Mouse (Mus musculus): ENCODE data around the gene Pik3r6.

Pik3r6 gene

GRCm38 (mm10) chr11:68579462-68579881 lies 76.7 kb downstream of the Pik3r6 start:
- DNase-seq (ENCODE audit: extremely low spot score, low read depth, low spot score), result no peak

- DNase-seq (ENCODE audit: extremely low spot score, low read depth, low spot score), result no peak
Observed at GRCm38 (mm10) chr11:68580566-68580965, 77.7 kb downstream of the Pik3r6 start.

- no peak for DNase-seq (ENCODE audit: extremely low spot score, low read depth, low spot score)
Observed at GRCm38 (mm10) chr11:68583225-68583624, 80.4 kb downstream of the Pik3r6 start.

GRCm38 (mm10) chr11:68583906-68584480 lies 81.2 kb downstream of the Pik3r6 start:
- DNase-seq (ENCODE audit: extremely low spot score, low read depth, low spot score), result no peak

- no peak for DNase-seq (ENCODE audit: extremely low spot score, low read depth, low spot score)
Observed at GRCm38 (mm10) chr11:68585890-68586289, 83.1 kb downstream of the Pik3r6 start.

GRCm38 (mm10) chr11:68586721-68587120 lies 83.9 kb downstream of the Pik3r6 start, which contains the start of gene Ccdc42:
Gene Ccdc42, plus strand, starts transcription at chr11:68587021.
- no peak for DNase-seq (ENCODE audit: extremely low spot score, low read depth, low spot score)

- DNase-seq (ENCODE audit: extremely low spot score, low read depth, low spot score), result no peak
Observed at GRCm38 (mm10) chr11:68589055-68589809, 86.4 kb downstream of the Pik3r6 start.

GRCm38 (mm10) chr11:68591708-68592107 lies 88.9 kb downstream of the Pik3r6 start:
- no peak for DNase-seq (ENCODE audit: extremely low spot score, low read depth, low spot score)

GRCm38 (mm10) chr11:68593247-68593646 lies 90.4 kb downstream of the Pik3r6 start:
- no peak for DNase-seq (ENCODE audit: extremely low spot score, low read depth, low spot score)

GRCm38 (mm10) chr11:68597912-68598311 lies 95.1 kb downstream of the Pik3r6 start:
- no peak for DNase-seq (ENCODE audit: extremely low spot score, low read depth, low spot score)

GRCm38 (mm10) chr11:68600551-68601021 lies 97.8 kb downstream of the Pik3r6 start:
- DNase-seq (ENCODE audit: extremely low spot score, low read depth, low spot score), result no peak

- no peak for DNase-seq (ENCODE audit: extremely low spot score, low read depth, low spot score)
Observed at GRCm38 (mm10) chr11:68601486-68601991, 98.7 kb downstream of the Pik3r6 start.

Measured in hindlimb bud, embryonic 11.5 days (tissue).